Mouse (Mus musculus) liver, postnatal 0 days (tissue): ENCODE measurements at regions not wholly inside any gene's neighbourhood (a gene's known extent, or its start where the extent isn't known, plus 50 kb on each side); places are given as distances from the start of the nearest gene placed in this dataset.

Experiments
- ATAC-seq: fragments of 200-750 bp; cut with Nextera tagmentation; 2 replicates; pipeline ENCODE4 v1.8.0; 2017; ENCODE audit warnings: mild to moderate bottlenecking, moderate library complexity
- DNase-seq: peaks from one replicate; pipeline ENCODE4 v3.0.0-alpha.2; 2016
- H3K27ac ChIP-seq: fragments of 300-500 bp; sonication (generic); 2 replicates; pipeline ENCODE4 v1.5.1; 2014; ENCODE audit warnings: antibody characterized with exemption, moderate library complexity, mild to moderate bottlenecking, low read depth
- H3K27me3 ChIP-seq: fragments of 300-500 bp; sonication (generic); 2 replicates; pipeline ENCODE4 v1.6.1; 2014; ENCODE audit warnings: low read length, control low read depth, mixed read lengths; ENCODE audit not compliant: insufficient read depth
- H3K36me3 ChIP-seq: fragments of 300-500 bp; sonication (generic); replicated peaks from 2 replicates; pipeline ENCODE4 v1.6.1; 2014; ENCODE audit warnings: mild to moderate bottlenecking, control low read depth, low read length, moderate library complexity, mixed read lengths; ENCODE audit not compliant: insufficient read depth
- H3K4me1 ChIP-seq: fragments of 300-500 bp; sonication (generic); 2 replicates; pipeline ENCODE4 v1.6.1; 2014; ENCODE audit warnings: antibody characterized with exemption, mild to moderate bottlenecking, control low read depth; ENCODE audit not compliant: insufficient read depth
- H3K4me2 ChIP-seq: fragments of 300-500 bp; sonication (generic); 2 replicates; pipeline ENCODE4 v1.6.1; 2014; ENCODE audit warnings: low read depth, mild to moderate bottlenecking, low read length, moderate library complexity, mixed read lengths
- H3K4me3 ChIP-seq: fragments of 300-500 bp; sonication (generic); 2 replicates; pipeline ENCODE4 v1.5.1; 2014; ENCODE audit warnings: low read depth, low read length
- H3K9ac ChIP-seq: fragments of 300-500 bp; sonication (generic); replicated peaks from 2 replicates; pipeline ENCODE4 v1.6.1; 2014; ENCODE audit warnings: mild to moderate bottlenecking, moderate library complexity
- H3K9me3 ChIP-seq: fragments of 300-500 bp; sonication (generic); 2 replicates; pipeline ENCODE4 v1.6.1; 2016; ENCODE audit warnings: mild to moderate bottlenecking, control low read depth, low read length, mixed read lengths
- CTCF ChIP-seq: sonication (generic); IDR thresholded peaks from 2 replicates; pipeline ENCODE4 v1.5.1; 2016; ENCODE audit warnings: antibody characterized with exemption, low read depth
- EP300 ChIP-seq: IDR thresholded peaks from 2 replicates; pipeline ENCODE4 v1.6.1; 2016; ENCODE audit warnings: antibody characterized with exemption, low read depth, mild to moderate bottlenecking
- WGBS: fragments of 180-500 bp; shearing (Covaris S2); extraction: QIAGEN DNeasy Blood & Tissue Kit; methylation state at CpG from one replicate; pipeline ENCODE4 v1.1.7; 2014; ENCODE audit not compliant: insufficient replicate concordance; 5-methylcytosine and 5-hydroxymethylcytosine counted together

GRCm38 (mm10) chr12:9941357-9941756 is 371.4 kb downstream of the Osr1 start:
- ATAC-seq: no peak
- H3K9ac ChIP-seq: no peak overlapping the region
- TF ChIP-seq EP300 (no peak), CTCF (no peak)
- no peaks in the 10 kb centered on the region for H3K9me3 ChIP-seq
- no peak overlapping the region for H3K27ac ChIP-seq
- DNase-seq: no peak
- WGBS: 69% methylated on average over 1 of the region's 1 CpGs
- no peaks in the 10 kb centered on the region for H3K4me1 ChIP-seq
- no peak overlapping the region for H3K4me3 ChIP-seq
- no peaks in the 10 kb centered on the region for H3K27me3 ChIP-seq
- no peaks in the 10 kb centered on the region for H3K36me3 ChIP-seq
- H3K4me2 ChIP-seq: no peak overlapping the region

- no peaks in the 10 kb centered on the region for H3K36me3 ChIP-seq
- no peak overlapping the region for H3K27ac ChIP-seq
- 79% methylated on average over 3 of the region's 3 CpGs for WGBS
- H3K4me2 ChIP-seq: no peak overlapping the region
- no peaks in the 10 kb centered on the region for H3K27me3 ChIP-seq
- no peak for ATAC-seq
- H3K9me3 ChIP-seq: no peaks in the 10 kb centered on the region
- H3K4me3 ChIP-seq: no peak overlapping the region
- DNase-seq: no peak
- H3K9ac ChIP-seq: no peak overlapping the region
- no peaks in the 10 kb centered on the region for H3K4me1 ChIP-seq
- TF ChIP-seq CTCF: no peak
- no peak for TF ChIP-seq EP300
Observed at GRCm38 (mm10) chr12:9941823-9942222, 371.9 kb downstream of the Osr1 start.

GRCm38 (mm10) chr12:9948784-9949183 is 378.9 kb downstream of the Osr1 start:
- 70% methylated on average over 4 of the region's 4 CpGs for WGBS
- Histone ChIP-seq H3K27ac (no peak overlapping the region), H3K9me3 (no peaks in the 10 kb centered on the region), H3K9ac (no peak overlapping the region), H3K4me2 (no peak overlapping the region), H3K36me3 (no peaks in the 10 kb centered on the region), H3K27me3 (no peaks in the 10 kb centered on the region), H3K4me3 (no peak overlapping the region), H3K4me1 (no peaks in the 10 kb centered on the region)
- TF ChIP-seq EP300 (no peak), CTCF (no peak)
- ATAC-seq (no peak), DNase-seq (no peak)

- H3K9ac ChIP-seq: no peak overlapping the region
- ATAC-seq (no peak), DNase-seq (no peak)
- no peaks in the 10 kb centered on the region for H3K9me3 ChIP-seq
- no peak overlapping the region for H3K4me3 ChIP-seq
- no peaks in the 10 kb centered on the region for H3K27me3 ChIP-seq
- TF ChIP-seq CTCF (no peak), EP300 (no peak)
- no peaks in the 10 kb centered on the region for H3K4me1 ChIP-seq
- H3K4me2 ChIP-seq: no peak overlapping the region
- H3K36me3 ChIP-seq: no peaks in the 10 kb centered on the region
- no peak overlapping the region for H3K27ac ChIP-seq
- WGBS: 75% methylated on average over 2 of the region's 2 CpGs
Observed at GRCm38 (mm10) chr12:9952372-9952771, 382.5 kb downstream of the Osr1 start.

- no peak overlapping the region for H3K27ac ChIP-seq
- ATAC-seq: no peak
- TF ChIP-seq CTCF (no peak), EP300 (no peak)
- H3K4me2 ChIP-seq: no peak overlapping the region
- no peak for DNase-seq
- no peaks in the 10 kb centered on the region for H3K27me3 ChIP-seq
- no peaks in the 10 kb centered on the region for H3K36me3 ChIP-seq
- no peaks in the 10 kb centered on the region for H3K9me3 ChIP-seq
- H3K4me1 ChIP-seq: no peaks in the 10 kb centered on the region
- no peak overlapping the region for H3K9ac ChIP-seq
- H3K4me3 ChIP-seq: no peak overlapping the region
- 60% methylated on average over 6 of the region's 6 CpGs for WGBS
Observed at GRCm38 (mm10) chr12:9954178-9954888, 384.4 kb downstream of the Osr1 start.

- no peak for DNase-seq
- no peak overlapping the region for H3K9ac ChIP-seq
- H3K4me2 ChIP-seq: no peak overlapping the region
- TF ChIP-seq EP300 (no peak), CTCF (no peak)
- H3K4me3 ChIP-seq: no peak overlapping the region
- no peaks in the 10 kb centered on the region for H3K4me1 ChIP-seq
- H3K27me3 ChIP-seq: no peaks in the 10 kb centered on the region
- no peaks in the 10 kb centered on the region for H3K36me3 ChIP-seq
- ATAC-seq: no peak
- H3K9me3 ChIP-seq: no peaks in the 10 kb centered on the region
- WGBS: 56% methylated on average over 1 of the region's 1 CpGs
- H3K27ac ChIP-seq: no peak overlapping the region
Observed at GRCm38 (mm10) chr12:9969390-9969789, 399.5 kb downstream of the Osr1 start.
